Mouse (Mus musculus) intestine, postnatal 0 days (tissue): ENCODE data around the gene Klhl42. TPM values are rescaled to one million over a fixed set of nuclear protein-coding genes. Genes with fewer than 3 reads are reported as not detected.
A peak's percentile ranks its signal among the peaks of the same experiment; 100 is the strongest.

Experiments used
- ATAC-seq: fragments of 200-750 bp; cut with Nextera tagmentation; 2 replicates; pipeline ENCODE4 v1.8.0; 2017; ENCODE audit warnings: mild to moderate bottlenecking, moderate TSS enrichment, moderate library complexity
- H3K27ac ChIP-seq: fragments of 300-500 bp; sonication (generic); 2 replicates; pipeline ENCODE4 v1.5.1; 2014; ENCODE audit warnings: mild to moderate bottlenecking, low read depth, low read length, moderate library complexity
- H3K27me3 ChIP-seq: fragments of 300-500 bp; sonication (generic); replicated peaks from 2 replicates; pipeline ENCODE4 v1.6.1; 2014; ENCODE audit warnings: low read length, mixed read lengths; ENCODE audit not compliant: control insufficient read depth, insufficient read depth
- H3K36me3 ChIP-seq: fragments of 300-500 bp; sonication (generic); 2 replicates; pipeline ENCODE4 v1.6.1; 2014; ENCODE audit warnings: mild to moderate bottlenecking, moderate library complexity; ENCODE audit not compliant: control insufficient read depth, insufficient read depth
- H3K4me1 ChIP-seq: fragments of 300-500 bp; sonication (generic); replicated peaks from 2 replicates; pipeline ENCODE4 v1.6.1; 2014; ENCODE audit warnings: antibody characterized with exemption, low read length, mixed read lengths; ENCODE audit not compliant: control insufficient read depth, insufficient read depth
- H3K4me2 ChIP-seq: fragments of 300-500 bp; sonication (generic); replicated peaks from 2 replicates; pipeline ENCODE4 v1.6.1; 2014; ENCODE audit warnings: low read depth, mild to moderate bottlenecking, moderate library complexity
- H3K4me3 ChIP-seq: fragments of 300-500 bp; sonication (generic); 2 replicates; pipeline ENCODE4 v1.5.1; 2014; ENCODE audit warnings: low read depth, low read length
- H3K9ac ChIP-seq: fragments of 300-500 bp; sonication (generic); 2 replicates; pipeline ENCODE4 v1.6.1; 2014; ENCODE audit warnings: mild to moderate bottlenecking, low read depth, low read length
- H3K9me3 ChIP-seq: fragments of 300-500 bp; sonication (generic); 2 replicates; pipeline ENCODE4 v1.6.1; 2016; ENCODE audit warnings: mixed run types; ENCODE audit not compliant: control insufficient read depth
- CTCF ChIP-seq: sonication (generic); IDR thresholded peaks from 2 replicates; pipeline ENCODE4 v1.5.1; 2016; ENCODE audit warnings: low read depth, mild to moderate bottlenecking, control low read depth, antibody characterized with exemption, moderate library complexity
- WGBS: fragments of 180-500 bp; shearing (Covaris S2); extraction: QIAGEN DNeasy Blood & Tissue Kit; methylation state at CpG from one replicate; pipeline ENCODE4 v1.1.7; 2014; 5-methylcytosine and 5-hydroxymethylcytosine counted together
- polyA plus RNA-seq: library from polyadenylated mRNA; unstranded; fragments of >200 nt; fragmentation: Nextera tagmentation; extraction: Ambion mirVana; gene quantifications from 2 replicates; pipeline ENCODE4 v1.2.1, GENCODE M21; 2015

The Klhl42 gene
- polyA plus RNA-seq, 1 experiment from 2014 or later: 3.2 TPM

- no peaks in the 10 kb centered on the region for H3K27me3 ChIP-seq
- TF ChIP-seq CTCF: no peak
- no peak overlapping the region for H3K4me2 ChIP-seq
- H3K4me3 ChIP-seq: no peak overlapping the region
- peaks cover 66% of the 10 kb centered on the region for H3K36me3 ChIP-seq
- no peak for ATAC-seq
- H3K9ac ChIP-seq: no peak overlapping the region
- 87% methylated on average over 9 of the region's 9 CpGs for WGBS
- no peak overlapping the region for H3K27ac ChIP-seq
- H3K9me3 ChIP-seq: no peaks in the 10 kb centered on the region
- H3K4me1 ChIP-seq: no peaks in the 10 kb centered on the region
Measured at GRCm38 (mm10) chr6:147052440-147052839, 38.7 kb upstream of the Klhl42 start.

DNA sequence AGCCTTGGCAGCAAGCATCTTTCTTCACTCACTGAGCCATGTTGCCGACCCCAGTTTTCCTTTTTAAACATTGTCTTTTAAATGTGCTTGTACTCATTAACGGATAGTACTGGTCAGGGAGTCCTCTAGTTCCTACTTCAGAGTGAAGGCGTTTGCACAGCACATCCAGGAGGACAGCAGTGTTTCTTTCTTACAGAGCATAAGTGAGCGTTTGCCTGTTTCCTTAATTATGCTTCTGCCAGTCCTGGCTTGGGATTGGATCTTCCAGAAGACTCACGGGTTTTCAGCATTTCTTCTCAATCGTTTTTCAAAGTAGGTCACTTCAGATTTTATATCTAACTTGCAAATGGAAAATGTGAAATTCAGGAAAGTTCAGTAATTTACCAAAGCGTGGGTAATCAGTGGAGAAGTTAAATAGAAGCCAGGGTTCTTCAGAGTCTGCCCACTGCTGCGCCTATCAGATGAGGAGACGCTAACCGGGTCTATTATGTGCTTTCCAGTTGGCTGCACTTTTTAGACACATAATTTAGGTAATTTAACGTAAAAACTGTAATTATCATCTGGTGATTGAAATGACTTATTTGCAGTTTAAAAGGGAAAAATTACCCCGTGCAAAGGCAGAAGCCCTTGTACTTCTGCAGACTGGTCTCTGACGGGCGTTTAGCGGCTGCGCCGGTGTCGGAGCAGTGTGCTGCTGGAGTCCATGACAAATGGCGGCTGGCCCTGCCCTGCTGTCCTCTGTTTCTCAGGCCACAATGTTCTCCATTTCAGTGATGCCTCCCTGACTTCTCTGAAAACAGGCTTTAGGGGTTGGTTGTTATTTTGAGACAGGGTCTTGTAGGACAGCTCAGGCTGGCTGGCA is 37.2 kb upstream of the Klhl42 start:
- Histone ChIP-seq H3K9ac (no peak overlapping the region), H3K4me1 (no peaks in the 10 kb centered on the region), H3K4me3 (no peak overlapping the region), H3K27me3 (no peaks in the 10 kb centered on the region), H3K36me3 (peaks cover 66% of the 10 kb centered on the region), H3K27ac (no peak overlapping the region), H3K9me3 (no peaks in the 10 kb centered on the region), H3K4me2 (no peak overlapping the region)
- TF ChIP-seq CTCF: no peak
- 91% methylated on average over 19 of the region's 19 CpGs for WGBS
- ATAC-seq: no peak

GRCm38 (mm10) chr6:147055374-147055977 is 35.7 kb upstream of the Klhl42 start:
- Histone ChIP-seq H3K36me3 (peaks cover 64% of the 10 kb centered on the region), H3K9me3 (no peaks in the 10 kb centered on the region), H3K4me2 (no peak overlapping the region), H3K4me1 (no peaks in the 10 kb centered on the region), H3K9ac (no peak overlapping the region), H3K27me3 (no peaks in the 10 kb centered on the region), H3K4me3 (no peak overlapping the region), H3K27ac (no peak overlapping the region)
- ATAC-seq: no peak
- no peak for TF ChIP-seq CTCF
- 90% methylated on average over 10 of the region's 10 CpGs for WGBS

DNA sequence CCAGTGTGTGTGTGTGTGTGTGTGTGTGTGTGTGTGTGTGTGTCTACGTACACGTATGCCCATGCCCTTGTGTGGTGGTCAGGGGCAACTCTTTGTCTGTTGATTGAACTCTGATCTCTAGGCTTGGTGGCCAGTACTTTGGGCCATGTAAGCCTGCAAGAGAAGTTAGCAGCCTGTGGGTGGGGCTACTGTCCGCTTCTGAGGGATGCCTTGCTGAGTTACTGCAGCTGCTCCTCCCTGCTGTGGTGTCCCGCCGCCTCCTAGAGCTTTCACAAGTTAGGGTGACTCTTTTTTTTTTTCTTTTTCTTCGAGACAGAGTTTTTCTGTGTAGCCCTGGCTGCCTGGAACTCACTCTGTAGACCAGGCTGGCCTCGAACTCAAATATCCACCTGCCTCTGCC is 31.9 kb upstream of the Klhl42 start:
- WGBS: 68% methylated on average over 7 of the region's 7 CpGs
- Histone ChIP-seq H3K4me2 (no peak overlapping the region), H3K4me1 (no peaks in the 10 kb centered on the region; the same call in 1 of the 2 replicates), H3K27ac (no peak overlapping the region), H3K36me3 (peaks cover 63% of the 10 kb centered on the region), H3K27me3 (no peaks in the 10 kb centered on the region), H3K4me3 (no peak overlapping the region), H3K9ac (no peak overlapping the region), H3K9me3 (no peaks in the 10 kb centered on the region)
- TF ChIP-seq CTCF: peak; percentile 38
- ATAC-seq: no peak

DNA sequence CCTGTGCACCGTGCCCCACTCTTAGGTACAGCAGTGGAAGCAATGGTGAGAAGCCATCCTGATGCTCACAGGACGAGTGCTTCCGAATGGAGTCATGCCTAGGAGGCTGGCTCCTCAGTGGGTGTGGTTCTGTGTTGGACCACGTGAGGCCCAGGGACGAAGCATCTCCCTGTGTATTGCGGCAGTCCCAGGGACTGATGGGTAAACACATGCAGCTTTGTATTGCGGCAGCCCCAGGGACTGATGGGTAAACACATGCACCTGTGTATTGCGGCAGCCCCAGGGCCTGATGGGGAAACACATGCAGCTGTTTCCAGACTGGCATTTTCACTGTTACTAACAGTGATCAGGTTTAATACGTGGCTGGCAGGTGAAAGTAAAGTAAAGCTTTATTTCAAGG is 29.5 kb upstream of the Klhl42 start:
- H3K4me2 ChIP-seq: no peak overlapping the region
- H3K4me1 ChIP-seq: no peaks in the 10 kb centered on the region; the same call in 1 of the 2 replicates
- H3K36me3 ChIP-seq: peaks cover 51% of the 10 kb centered on the region
- H3K27ac ChIP-seq: no peak overlapping the region
- WGBS: 68% methylated on average over 9 of the region's 9 CpGs
- no peak overlapping the region for H3K4me3 ChIP-seq
- ATAC-seq: peak; percentile 34; the same call in 1 of the 2 replicates
- H3K9ac ChIP-seq: no peak overlapping the region
- no peaks in the 10 kb centered on the region for H3K9me3 ChIP-seq
- H3K27me3 ChIP-seq: no peaks in the 10 kb centered on the region
- no peak for TF ChIP-seq CTCF

GRCm38 (mm10) chr6:147062034-147062433 is 29.1 kb upstream of the Klhl42 start:
- no peak overlapping the region for H3K4me2 ChIP-seq
- no peak for ATAC-seq
- H3K4me3 ChIP-seq: no peak overlapping the region
- TF ChIP-seq CTCF: no peak
- H3K4me1 ChIP-seq: no peaks in the 10 kb centered on the region; the same call in 1 of the 2 replicates
- H3K9me3 ChIP-seq: no peaks in the 10 kb centered on the region
- H3K9ac ChIP-seq: no peak overlapping the region
- no peak overlapping the region for H3K27ac ChIP-seq
- peaks cover 51% of the 10 kb centered on the region for H3K36me3 ChIP-seq
- WGBS: 50% methylated on average over 7 of the region's 7 CpGs
- no peaks in the 10 kb centered on the region for H3K27me3 ChIP-seq
